Mouse (Mus musculus) left cerebral cortex, adult 18-20 months (tissue): ENCODE measurements around the gene Glis3. TPM values are rescaled to one million over a fixed set of nuclear protein-coding genes. Genes with fewer than 3 reads are reported as not detected.

Experiments
- DNase-seq, 2 experiments: peaks; one replicate each; pipeline ENCODE4 v3.0.0; 2021 to 2022; ENCODE audit warnings: low spot score in 2 of 2, mixed read lengths in 1 of 2
- total RNA-seq, 2 experiments: library from RNA; stranded (reverse); gene quantifications; 2 replicates each; pipeline ENCODE4 v1.2.3; 2021

The Glis3 gene
- total RNA-seq, 2 experiments from 2014 or later: 7.3 to 7.5 TPM

DNA sequence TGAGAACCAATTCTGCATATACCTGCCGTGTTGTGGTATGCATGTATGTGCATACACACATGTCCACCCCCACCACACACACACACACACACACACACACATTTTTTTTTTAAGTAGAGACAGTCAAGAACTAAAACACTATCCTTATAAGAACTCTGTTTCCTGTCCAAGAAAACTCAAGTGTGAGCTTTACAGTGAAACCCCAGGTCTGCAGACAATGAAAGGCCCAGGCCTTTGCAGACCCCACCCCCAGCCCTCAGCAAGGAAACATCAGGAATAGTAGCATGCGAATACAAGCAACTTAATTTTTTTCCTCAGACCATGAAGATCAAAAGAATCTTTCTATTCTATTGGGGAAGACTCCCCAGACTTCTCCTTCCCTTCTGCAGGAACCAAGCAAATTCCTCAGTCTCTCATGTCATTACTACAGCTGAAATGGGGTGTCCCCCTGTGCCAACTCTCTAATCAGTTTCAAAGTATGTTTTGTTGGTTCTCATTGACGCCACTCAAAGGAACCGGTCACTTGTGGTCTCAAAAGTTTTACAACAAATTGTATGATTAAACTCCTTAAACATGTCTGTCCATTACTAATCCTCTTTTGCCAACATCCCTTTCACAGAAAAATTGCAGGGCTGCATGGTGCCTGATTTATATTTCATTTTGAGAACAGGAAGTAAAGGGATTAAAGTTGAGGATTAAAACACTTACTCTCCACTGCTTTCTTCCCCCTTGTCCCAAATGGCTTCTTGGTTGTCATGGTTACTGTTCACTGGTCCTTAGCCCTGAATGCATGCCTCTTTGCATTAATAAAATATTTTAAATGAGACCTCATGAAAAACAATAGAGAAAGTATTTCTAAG is 343.0 kb downstream of the Glis3 start:
- no peak for DNase-seq

DNA sequence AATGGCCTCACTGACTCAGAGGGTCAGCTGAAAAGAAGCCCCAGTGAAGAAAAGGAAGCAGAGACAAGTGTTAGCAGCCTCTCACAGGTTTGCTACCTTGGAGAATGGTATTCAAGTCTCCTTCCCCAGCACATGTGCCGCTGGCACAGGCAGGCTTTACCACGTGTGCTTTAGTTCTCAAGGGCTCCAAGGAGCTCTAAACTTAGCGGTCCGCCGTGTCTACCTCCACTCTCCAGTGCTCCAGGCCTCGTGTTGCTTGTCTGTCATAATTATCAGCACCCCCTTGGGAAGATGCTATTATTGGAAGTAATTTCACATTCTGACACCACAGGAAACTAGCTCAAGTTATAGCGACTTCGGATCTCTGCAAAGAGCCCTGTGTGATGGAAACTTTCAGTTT is 344.0 kb downstream of the Glis3 start:
- no peak for DNase-seq

DNA sequence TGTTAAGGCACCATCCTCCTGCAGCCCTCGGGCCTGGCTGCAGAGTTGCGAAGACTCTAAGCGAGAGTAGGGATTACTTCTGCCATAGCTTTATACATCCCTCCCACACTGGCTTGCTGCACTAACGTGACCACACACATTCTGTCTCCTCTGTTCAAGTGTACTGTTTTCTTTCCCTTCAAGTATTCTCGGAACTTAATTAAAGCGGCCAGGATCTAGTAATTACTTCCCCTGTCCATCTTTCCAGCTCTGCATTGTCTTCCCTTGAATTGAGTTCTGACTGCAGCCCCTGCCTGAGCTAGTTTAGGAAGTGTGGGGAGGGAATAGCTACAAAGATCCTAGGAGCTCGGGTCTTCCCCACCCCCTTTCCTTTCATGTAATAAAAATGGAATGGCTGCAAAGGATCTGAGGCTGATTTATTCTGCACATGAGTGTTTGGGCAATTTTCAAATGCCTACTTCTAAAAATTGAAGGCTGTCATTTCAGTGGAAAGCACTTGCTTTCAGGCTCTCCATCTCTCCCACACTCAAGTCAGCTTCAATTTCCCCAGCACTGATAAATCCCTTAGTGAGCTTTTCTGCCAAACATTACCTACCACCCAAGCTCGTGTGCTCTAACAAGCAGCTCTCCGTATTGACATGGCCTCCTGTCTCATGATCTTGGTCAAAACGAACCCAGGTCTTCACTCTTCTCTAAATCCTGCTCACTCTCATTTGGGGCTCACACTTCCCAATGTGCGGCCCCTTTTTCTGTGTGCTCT is 346.7 kb downstream of the Glis3 start:
- DNase-seq: no peak

DNA sequence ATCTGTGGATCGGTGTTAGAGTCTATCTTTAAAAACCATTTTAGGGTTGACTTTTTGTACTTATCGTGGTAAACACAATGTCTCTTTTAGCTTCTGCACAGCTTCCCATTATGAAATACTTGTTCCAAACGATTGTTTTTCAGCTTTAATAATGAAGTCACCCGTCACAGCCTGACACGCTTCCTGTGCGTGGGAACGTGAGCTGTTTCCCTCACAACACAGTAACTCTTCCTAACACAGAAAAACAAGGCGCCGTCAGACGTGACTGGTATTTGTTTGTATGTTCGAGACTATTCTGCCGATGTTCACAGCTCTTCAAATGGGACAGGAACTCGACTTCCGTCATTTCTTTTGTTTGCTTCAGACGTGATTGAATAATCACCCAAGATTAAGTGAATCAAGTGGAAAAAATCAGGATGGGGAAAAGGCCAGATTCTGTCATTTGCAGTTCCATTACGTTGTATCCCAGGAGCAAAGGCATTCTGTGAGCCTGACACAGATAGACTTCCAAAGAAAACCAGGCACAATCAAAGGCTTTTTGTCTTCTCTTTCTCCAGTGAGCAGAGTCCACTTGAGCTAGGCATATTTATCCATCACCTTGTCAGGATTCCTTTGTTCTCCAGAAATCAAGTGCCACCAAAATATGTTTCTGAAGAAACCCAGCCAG is 351.3 kb downstream of the Glis3 start:
- DNase-seq: no peak

DNA sequence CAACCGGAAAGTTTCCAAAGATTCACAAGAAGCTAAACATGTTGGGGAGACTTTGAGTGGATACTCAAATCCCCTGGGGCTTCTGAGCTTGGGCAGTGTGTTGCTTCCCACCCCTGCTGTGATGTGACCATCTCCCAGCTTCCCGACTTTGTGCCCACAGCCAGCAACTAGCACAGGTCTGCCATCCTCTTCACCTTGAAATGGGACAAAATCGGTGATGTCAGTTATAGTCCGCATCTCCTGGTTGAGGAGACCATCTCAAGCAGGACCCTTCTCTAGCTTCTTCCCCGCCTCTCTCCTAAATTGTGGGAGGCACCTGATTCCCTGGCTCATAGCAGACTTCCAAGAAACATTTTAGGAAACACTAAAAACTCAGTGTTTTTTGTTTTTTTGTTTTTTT is 352.3 kb downstream of the Glis3 start:
- no peak for DNase-seq

DNA sequence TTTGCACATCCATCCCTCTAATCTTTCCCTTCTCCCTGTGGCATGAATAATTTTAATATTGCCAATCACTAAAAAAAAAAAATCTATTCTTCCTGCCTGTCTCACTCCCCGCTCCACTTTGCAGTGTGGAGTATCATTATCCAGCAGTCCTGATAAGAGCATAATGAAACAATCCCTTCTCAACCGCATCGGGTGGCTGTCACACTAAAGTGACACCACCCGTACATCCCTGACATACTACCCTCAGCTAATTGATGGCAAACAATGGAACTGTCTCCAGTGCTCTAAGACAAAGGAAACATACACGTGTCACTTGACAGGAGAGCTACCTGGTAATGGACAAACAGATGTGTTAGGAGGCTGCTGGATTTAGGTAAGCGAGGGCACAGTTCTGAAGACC is 373.8 kb downstream of the Glis3 start:
- DNase-seq: no peak

DNA sequence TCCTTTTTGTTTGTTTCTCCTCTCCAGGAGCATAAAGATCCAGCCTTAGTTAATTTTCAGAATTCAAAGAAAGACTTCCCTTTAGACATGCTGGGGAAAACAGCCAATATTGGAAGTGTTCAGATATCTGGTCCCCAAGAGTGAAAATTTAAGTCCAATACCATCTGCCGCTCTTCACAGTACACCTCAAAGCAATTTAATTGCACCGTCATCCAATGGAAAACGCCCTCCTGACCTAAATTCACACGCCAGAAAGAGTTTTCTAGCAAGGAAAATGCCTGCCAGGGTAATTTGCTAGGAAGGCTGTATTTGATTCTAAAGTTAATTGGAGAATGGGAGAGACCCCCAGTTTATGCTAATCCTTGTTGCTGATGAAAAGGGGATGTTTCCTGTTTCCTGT is 374.4 kb downstream of the Glis3 start:
- no peak for DNase-seq

DNA sequence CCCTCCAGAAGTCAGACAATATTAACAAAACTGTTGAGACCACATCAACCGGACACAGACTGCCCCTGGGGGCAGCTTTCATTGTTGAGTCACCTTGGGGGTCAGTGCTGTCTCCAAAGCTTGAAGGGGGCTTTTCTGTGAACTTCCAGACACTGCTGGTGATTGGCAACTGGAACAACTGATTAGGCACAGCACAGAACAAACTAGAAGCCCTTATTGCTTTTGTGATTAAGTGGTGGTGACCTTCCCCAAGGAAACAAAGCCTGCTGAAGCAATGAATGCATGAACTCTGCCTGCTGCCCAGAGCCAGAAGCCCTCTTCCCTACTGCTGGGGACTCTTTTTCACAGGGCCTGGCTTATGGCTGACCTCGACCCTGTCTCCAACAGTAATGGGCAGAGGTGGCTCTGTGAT is 377.0 kb downstream of the Glis3 start:
- DNase-seq: no peak

DNA sequence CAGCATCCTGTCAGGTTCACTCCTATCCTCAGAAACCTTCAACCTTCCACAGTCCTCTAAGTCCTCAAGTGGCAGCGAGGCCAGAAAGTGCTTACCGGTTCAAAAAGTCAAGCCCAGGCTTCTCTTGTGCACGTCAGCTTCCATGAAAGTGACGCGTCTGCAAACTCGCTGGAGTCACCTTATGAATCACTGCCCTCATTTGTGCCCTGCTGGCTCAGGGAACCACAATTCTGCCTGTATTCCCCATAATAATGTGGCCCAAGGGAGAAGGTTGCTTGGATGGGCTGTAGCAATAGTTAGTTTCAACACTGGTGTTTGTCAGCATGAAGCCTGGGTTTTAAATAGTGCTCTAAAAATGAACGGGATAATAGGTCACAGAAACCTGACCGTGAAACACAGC is 379.7 kb downstream of the Glis3 start:
- DNase-seq: no peak

DNA sequence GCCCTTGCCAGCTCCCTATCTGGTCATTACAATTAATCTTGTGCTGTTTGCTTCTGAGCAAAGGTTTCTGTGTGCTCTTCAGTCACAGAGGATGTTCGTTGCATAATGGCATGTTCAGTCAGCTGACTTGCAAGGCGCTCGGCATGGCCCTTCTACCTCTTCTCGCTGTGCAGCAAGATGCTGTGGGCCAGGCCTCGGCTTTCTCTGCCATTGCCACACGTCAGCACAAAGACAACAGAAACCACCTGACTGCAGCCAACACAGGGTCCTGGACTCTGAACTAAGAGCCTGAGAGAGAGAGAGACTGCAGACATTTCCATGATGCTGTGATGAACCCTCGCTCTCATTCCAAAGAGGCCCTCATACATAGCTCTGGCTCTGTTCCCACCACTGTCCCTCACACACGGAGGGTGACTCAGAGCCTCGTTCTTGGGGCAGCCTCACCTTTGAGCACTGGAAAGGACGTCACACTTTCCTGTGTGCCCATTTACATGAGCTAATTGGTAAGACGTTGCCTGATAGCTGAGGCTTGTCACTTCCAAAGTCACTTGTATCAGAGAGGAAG is 380.6 kb downstream of the Glis3 start:
- DNase-seq: no peak

DNA sequence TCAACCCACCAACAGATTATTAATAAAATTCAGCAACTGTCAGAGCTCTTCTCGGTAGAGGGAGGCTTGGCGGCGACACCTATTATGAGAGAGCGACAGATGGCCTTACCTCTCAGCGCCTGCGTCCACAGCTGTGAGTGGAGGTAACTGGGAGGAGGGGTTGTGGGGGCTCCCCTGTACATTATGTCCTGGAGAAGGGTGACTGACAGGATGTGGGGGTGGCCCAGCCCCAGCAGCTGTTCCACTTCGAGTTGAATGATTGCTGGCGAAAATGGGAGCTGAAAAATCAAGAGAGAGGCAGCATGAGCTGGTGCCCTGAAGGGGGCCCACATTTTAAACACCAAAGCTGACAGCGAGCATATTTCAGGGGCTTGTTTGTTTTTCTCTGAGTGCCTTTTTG is 381.2 kb downstream of the Glis3 start:
- no peak for DNase-seq

DNA sequence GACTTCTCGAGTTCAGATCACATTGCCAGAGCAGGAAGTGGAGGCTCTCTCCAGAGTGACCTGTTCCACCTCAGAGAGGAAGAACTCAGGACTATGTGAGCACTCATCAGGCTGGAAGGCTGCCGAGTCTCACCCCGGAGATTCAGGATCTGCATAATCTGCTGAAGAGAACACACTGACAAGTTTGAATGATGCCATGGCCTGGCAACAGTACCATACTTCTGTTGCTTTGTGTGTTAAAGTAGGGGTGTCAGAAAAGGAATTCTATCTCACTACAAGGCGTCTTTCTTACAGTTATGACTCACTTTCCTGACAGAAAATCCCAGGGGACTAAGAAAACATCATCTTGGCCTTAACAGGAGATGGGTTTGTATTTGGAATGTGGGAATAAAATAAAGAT is 388.3 kb downstream of the Glis3 start:
- DNase-seq: peak in 1 of 2 experiments; percentile 9

DNA sequence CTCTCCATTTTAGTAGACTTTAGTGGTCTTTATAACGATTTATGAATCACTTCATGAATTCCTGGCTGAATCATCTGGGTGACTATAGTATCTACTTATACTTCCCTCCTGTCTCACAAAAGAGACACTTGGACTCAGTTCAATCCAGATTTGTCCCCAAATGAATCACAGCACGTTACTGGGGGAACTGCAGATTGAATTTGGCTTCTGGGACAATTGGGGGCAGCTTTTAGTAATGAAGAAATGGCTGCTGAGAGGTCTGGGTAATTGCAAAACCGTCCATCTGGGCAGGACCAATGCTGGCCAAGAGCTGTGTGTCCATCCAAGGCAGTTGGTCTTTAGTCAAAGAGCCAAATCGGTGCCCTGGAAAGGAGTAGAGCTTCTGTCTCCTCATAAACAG is 390.4 kb downstream of the Glis3 start:
- DNase-seq: no peak

DNA sequence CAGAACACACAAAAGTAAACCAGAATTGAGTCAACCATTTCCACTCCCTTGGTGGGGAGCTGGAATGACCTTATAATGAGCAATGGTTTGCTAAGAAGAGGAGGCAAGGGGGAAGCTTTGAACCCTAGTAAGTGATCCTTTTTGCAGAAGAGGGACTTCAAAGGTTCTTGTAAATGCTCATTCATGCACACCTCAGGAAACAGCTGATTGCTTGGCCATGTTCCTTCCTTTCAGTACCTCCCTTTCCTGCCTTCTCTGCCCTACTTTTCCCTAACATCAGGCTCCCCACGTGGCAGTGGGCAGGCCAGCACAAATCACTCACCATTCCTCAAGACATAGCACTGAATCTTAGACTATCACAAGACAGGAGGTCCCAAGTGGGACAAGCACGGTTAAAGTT is 392.4 kb downstream of the Glis3 start:
- DNase-seq: no peak

DNA sequence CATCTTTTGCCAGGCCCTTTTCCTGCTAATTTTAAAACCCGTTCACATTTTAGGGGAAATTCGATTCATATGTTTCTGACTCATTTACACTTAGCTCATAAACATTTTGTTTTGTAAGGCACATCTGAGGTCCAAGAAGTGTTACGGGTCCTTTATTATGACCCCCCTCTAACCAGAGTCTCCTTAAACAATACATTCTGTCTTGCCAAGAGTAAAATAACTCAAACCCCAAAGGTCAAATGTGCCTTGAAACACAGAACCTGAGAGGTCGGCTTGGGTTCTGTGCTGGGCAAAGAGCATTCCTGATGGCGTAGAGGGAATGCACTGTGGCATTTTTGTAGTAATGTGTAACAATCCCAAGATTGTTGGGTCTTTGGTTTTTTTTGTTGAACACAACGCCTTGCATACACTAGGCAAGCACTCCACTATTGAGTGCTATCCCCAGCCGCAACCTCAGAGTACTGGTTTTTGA is 395.7 kb downstream of the Glis3 start:
- DNase-seq: no peak

DNA sequence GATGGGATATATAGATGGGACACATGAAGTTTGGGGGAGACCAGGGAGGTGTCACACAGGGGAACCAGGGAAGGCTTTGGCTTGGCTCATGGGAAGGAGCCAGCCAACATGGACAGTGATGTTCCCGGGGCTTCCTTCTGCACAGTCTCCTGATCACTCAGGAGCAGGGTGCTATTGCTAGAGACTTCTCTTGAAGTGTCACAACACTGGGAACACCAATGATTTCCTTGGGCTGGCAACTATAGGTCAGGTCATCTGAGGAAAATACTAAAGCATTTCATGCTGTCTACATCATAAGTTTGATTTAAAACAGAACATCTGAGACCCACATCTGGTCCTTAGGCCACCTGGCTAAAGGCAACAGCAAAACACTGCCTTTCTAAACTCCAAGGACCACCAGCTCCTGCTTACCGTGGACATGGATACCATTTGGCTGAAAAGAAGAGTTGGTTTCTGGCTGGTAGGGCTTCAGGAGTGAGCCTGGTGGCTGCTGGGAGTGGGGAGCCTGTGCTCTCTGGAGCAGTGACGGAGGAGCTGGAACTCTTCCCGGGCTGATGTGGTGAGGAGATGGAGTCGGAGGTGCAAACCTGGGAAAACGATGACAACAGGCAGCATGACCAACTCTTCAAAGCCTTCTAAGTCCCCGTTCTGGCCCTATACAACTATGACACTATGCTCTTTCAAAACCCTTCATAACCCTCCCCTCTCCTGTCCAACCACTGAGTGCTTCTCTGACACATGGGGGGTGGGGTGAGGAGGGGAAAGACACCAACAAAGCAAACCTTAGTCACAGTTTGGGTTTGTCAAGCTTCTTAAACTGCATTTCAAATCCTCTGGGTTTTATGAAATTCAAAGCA is 396.4 kb downstream of the Glis3 start:
- peak in 1 of 2 experiments; percentile 11 for DNase-seq

DNA sequence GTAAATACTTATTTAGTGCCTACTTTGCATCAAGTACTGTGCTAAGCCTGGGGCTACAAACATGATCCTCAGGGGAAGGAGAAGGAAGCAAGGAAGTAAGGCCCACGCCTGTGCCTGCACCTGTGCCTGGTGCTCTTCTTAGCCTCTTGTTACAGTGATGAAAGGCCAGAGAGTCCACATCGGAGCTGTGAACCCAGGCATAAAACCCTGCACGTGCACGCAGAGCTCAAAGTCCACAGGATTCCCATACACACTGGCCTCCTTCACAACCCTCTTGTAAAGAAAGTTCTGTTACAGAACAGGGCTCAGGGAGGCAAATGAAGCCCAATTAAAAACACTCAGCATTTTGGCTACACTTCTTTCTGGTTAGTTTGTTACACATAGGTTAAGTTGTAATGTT is 398.5 kb downstream of the Glis3 start:
- no peak for DNase-seq

DNA sequence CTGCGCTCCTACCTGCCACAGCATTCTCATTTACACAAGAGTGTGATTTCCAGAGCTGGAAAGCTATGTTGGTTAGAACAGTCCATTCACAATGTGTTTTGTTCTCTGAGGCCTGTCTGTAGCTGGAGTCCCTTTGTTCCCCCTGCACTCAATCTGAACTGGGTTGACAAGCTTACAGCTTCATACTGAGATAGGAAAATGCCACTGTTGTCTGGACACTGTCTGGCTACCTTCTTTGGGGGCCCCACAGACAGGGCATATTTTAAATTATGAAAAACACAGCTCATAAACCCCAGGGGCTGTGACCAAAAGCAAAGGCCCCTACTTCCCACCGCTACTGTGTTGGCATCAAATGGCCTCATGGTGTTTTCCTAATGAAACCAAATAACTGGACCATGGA is 402.8 kb downstream of the Glis3 start:
- no peak for DNase-seq

DNA sequence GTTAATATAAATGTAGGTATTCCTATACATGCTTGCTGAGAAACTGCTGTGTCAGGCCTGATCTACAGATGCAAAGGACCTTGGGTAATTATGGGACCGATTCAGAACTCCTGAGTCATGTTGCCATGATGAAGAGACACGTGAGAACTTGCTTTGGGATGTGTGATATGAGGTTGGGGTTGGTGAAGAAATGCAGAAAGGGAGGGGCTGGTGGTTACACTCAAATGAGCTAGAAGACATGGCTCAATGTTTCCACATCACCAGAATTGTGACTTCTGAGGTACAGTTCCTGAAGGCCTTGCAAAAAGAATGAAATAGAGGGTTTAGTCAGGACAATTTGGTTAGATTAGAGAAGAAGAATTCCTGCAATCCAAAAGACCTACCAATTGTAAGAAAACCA is 405.4 kb downstream of the Glis3 start:
- DNase-seq: no peak

DNA sequence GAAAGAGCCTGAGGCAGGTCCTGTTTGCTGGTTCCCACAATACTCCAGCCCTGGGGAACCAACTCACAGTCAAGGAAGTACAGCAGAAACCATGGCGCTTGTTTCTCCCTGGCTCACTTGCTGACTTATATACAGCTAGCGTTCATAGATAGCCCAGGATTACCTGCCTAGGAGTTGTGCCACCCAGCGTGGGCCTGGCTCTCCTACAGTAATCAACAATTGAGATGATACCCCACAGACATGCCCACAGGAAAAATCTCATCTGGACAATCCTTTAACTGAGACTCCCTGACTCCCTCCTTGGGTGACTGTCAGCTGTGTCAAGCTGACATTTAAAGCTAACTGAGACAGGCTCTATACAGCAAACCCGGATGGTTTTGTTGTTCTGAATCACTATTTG is 405.9 kb downstream of the Glis3 start:
- no peak for DNase-seq

DNA sequence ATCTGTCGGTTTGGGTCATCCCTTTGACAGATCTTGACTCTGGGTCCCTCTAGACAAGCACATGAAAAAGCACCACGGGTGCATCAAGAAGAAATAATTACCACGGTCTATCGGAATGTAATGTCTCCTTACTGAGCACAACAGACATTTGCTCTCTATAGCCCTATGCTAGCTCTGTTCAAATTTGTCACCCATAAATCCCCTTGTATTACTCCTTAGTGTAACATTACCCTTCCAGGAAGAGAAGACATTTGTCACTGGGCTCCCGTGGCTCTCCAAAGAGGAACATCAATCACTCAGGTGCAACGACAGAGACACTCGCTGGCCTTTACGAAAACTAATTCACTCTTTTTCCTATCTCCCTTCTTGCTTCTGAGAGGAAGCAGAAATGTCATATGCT is 413.0 kb downstream of the Glis3 start:
- DNase-seq: no peak
